Mouse (Mus musculus) cerebellum, adult 2 months (tissue): ENCODE results near the gene Gtpbp6.

Experiments
- CTCF ChIP-seq: fragments of 200-500 bp; IDR thresholded peaks from 2 replicates; pipeline ENCODE4 v1.5.1; 2011; ENCODE audit warnings: low read depth, mild to moderate bottlenecking, control low read depth, low read length, moderate library complexity, borderline replicate concordance; ENCODE audit not compliant: insufficient read depth
- POLR2A ChIP-seq: fragments of 200-500 bp; IDR thresholded peaks from 2 replicates; pipeline ENCODE4 v1.6.1; 2011; ENCODE audit warnings: low read length, control low read depth, borderline replicate concordance; ENCODE audit not compliant: insufficient read depth

DNA sequence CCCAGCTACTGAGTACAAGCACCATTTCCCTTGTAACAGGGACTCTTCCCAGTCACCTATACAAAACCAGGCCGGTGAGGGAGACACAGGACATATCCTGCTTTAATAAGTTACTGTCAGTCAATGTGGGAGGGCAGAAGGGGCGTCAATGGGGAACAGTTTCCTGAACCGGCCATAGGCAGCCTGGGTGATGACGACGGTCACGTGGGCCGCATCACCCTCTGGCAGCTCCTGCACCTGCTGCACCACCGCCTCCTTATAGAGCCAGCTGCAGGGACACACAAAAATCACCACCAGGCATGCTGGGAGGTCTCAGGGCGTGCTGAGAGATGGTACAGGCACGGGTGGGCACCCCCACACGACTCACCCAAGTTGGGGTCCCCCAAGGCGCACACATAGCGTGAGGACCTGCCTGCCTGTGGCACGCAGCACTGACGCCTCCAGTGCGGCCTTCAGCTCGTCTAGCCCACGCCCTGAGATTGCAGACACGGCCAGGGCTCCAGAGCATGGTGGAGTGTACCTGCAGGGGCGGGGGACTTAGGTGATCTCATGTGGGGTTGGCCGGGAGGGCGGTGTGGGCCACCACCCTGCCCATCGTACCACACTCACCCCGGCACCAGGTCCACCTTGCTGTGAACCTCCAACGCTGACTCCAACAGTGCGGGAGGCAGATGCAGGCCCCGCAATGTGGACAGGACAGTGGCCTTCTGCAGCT lies 3.9 kb downstream of the Gtpbp6 start:
- TF ChIP-seq CTCF (no peak), POLR2A (no peak)
